Mouse (Mus musculus): ENCODE data around the gene Ddx4. TPM values are rescaled to one million over a fixed set of nuclear protein-coding genes. Genes with fewer than 3 reads are reported as not detected.
"Not testable (repeated sequence)": the region's sequence is repeated elsewhere in the genome, so short reads cannot be mapped to it uniquely, and the experiment has no call there.

Gene Ddx4
- polyA plus RNA-seq, 1 experiment from 2014 or later = not detected

GRCm38 (mm10) chr13:112602607-112603006 is 49.7 kb downstream of the Ddx4 start:
- DNase-seq (ENCODE audit: low read depth, low spot score) = no peak
- in situ Hi-C loops (cut with MboI; ENCODE audit: low pct_unique_long_range_greater_than_20kb) = no loop called here
- H3K27me3 ChIP-seq = peaks cover 72% of the 10 kb centered on the region
- no peak for ATAC-seq
- TF ChIP-seq CTCF (IDR thresholded peaks at IDR 0.05) = no peak
- POLR2A ChIA-PET = no interaction called here
- CTCF ChIA-PET = no interaction called here

- ATAC-seq; in situ Hi-C loops (cut with MboI; ENCODE audit: low pct_unique_long_range_greater_than_20kb): not testable (repeated sequence)
These were observed 58.0 kb downstream of the Ddx4 start, which contains the start of gene Il31ra for GRCm38 (mm10) chr13:112594260-112594659. TSS of gene Il31ra (minus strand) at chr13:112594360.

GRCm38 (mm10) chr13:112590254-112590653 is 62.0 kb downstream of the Ddx4 start:
- ATAC-seq (no peak), DNase-seq (ENCODE audit: low read depth, low spot score) (no peak)
- ChIA-PET CTCF (no interaction called here), POLR2A (no interaction called here)
- TF ChIP-seq CTCF (IDR thresholded peaks at IDR 0.05) = no peak
- H3K27me3 ChIP-seq = peaks cover 38% of the 10 kb centered on the region
- in situ Hi-C loops (cut with MboI; ENCODE audit: low pct_unique_long_range_greater_than_20kb) = no loop called here

More at GRCm38 (mm10) chr13:112594260-112594659, 58.0 kb downstream of the Ddx4 start, which contains the start of gene Il31ra:
- POLR2A ChIA-PET; DNase-seq (ENCODE audit: low read depth, low spot score); CTCF ChIA-PET: not testable (repeated sequence)
- peaks cover 57% of the 10 kb centered on the region for H3K27me3 ChIP-seq

GRCm38 (mm10) chr13:112589625-112590024 is 62.6 kb downstream of the Ddx4 start:
- in situ Hi-C loops (cut with MboI; ENCODE audit: low pct_unique_long_range_greater_than_20kb) = no loop called here
- POLR2A ChIA-PET = no interaction called here
- DNase-seq (ENCODE audit: low read depth, low spot score) (no peak), ATAC-seq (no peak)
- no peak for TF ChIP-seq CTCF (IDR thresholded peaks at IDR 0.05)
- CTCF ChIA-PET = no interaction called here
- peaks cover 42% of the 10 kb centered on the region for H3K27me3 ChIP-seq

- DNase-seq (ENCODE audit: low read depth, low spot score) = no peak
- POLR2A ChIA-PET = no interaction called here
- in situ Hi-C loops (cut with MboI; ENCODE audit: low pct_unique_long_range_greater_than_20kb) = no loop called here
- no peak for ATAC-seq
- no peak for TF ChIP-seq CTCF (IDR thresholded peaks at IDR 0.05)
- CTCF ChIA-PET = interaction anchor here (1.3 kb wide), 1 partner anchor 55 kb away, joined by 3 read pairs; no protein-coding TSS in a partner anchor
- H3K27me3 ChIP-seq = peaks cover 31% of the 10 kb centered on the region
These were observed 67.6 kb downstream of the Ddx4 start for GRCm38 (mm10) chr13:112584556-112585237.

- CTCF ChIA-PET = no interaction called here
- in situ Hi-C loops (cut with MboI; ENCODE audit: low pct_unique_long_range_greater_than_20kb) = no loop called here
- TF ChIP-seq CTCF (IDR thresholded peaks at IDR 0.05) = no peak
These were observed 70.0 kb downstream of the Ddx4 start for GRCm38 (mm10) chr13:112582291-112582690.

GRCm38 (mm10) chr13:112581796-112582195 is 70.5 kb downstream of the Ddx4 start:
- no peak for DNase-seq (ENCODE audit: low read depth, low spot score)
- POLR2A ChIA-PET = no interaction called here
- in situ Hi-C loops (cut with MboI; ENCODE audit: low pct_unique_long_range_greater_than_20kb) = no loop called here
- CTCF ChIA-PET = no interaction called here
- TF ChIP-seq CTCF (IDR thresholded peaks at IDR 0.05) = no peak
- no peak for ATAC-seq
- peaks cover 33% of the 10 kb centered on the region for H3K27me3 ChIP-seq

More at GRCm38 (mm10) chr13:112582291-112582690, 70.0 kb downstream of the Ddx4 start:
- DNase-seq (ENCODE audit: low read depth, low spot score) (no peak), ATAC-seq (no peak)
- POLR2A ChIA-PET = interaction anchor here (0.6 kb wide), 1 partner anchor 14 kb away, joined by 4 read pairs; no protein-coding TSS in a partner anchor
- peaks cover 33% of the 10 kb centered on the region for H3K27me3 ChIP-seq

- ChIA-PET CTCF (no interaction called here), POLR2A (interaction anchor here (0.5 kb wide), 1 partner anchor 286 kb away, joined by 3 read pairs; no protein-coding TSS in a partner anchor)
- ATAC-seq (no peak), DNase-seq (ENCODE audit: low read depth, low spot score) (no peak)
- in situ Hi-C loops (cut with MboI; ENCODE audit: low pct_unique_long_range_greater_than_20kb) = no loop called here
- no peak for TF ChIP-seq CTCF (IDR thresholded peaks at IDR 0.05)
- peaks cover 33% of the 10 kb centered on the region for H3K27me3 ChIP-seq
These were observed 71.5 kb downstream of the Ddx4 start for GRCm38 (mm10) chr13:112580590-112581320.

- DNase-seq (ENCODE audit: low read depth, low spot score); ATAC-seq; in situ Hi-C loops (cut with MboI; ENCODE audit: low pct_unique_long_range_greater_than_20kb); CTCF ChIA-PET; POLR2A ChIA-PET: not testable (repeated sequence)
- TF ChIP-seq CTCF (IDR thresholded peaks at IDR 0.05) = peak; percentile 26
- peaks cover 25% of the 10 kb centered on the region for H3K27me3 ChIP-seq
These were observed 74.2 kb downstream of the Ddx4 start for GRCm38 (mm10) chr13:112578041-112578440.

GRCm38 (mm10) chr13:112573800-112574199 is 78.5 kb downstream of the Ddx4 start:
- ChIA-PET CTCF (no interaction called here), POLR2A (no interaction called here)
- no peak for TF ChIP-seq CTCF (IDR thresholded peaks at IDR 0.05)
- H3K27me3 ChIP-seq = peaks cover 24% of the 10 kb centered on the region
- no peak for DNase-seq (ENCODE audit: low read depth, low spot score)
- in situ Hi-C loops (cut with MboI; ENCODE audit: low pct_unique_long_range_greater_than_20kb) = no loop called here
- ATAC-seq = no peak

- peaks cover 44% of the 10 kb centered on the region for H3K27me3 ChIP-seq
- CTCF ChIA-PET = interaction anchor here (1.0 kb wide), 1 partner anchor 21 kb away, joined by 4 read pairs; no protein-coding TSS in a partner anchor
- DNase-seq (ENCODE audit: low read depth, low spot score) (no peak), ATAC-seq (no peak)
- POLR2A ChIA-PET = no interaction called here
- in situ Hi-C loops (cut with MboI; ENCODE audit: low pct_unique_long_range_greater_than_20kb) = no loop called here
- no peak for TF ChIP-seq CTCF (IDR thresholded peaks at IDR 0.05)
These were observed 81.5 kb downstream of the Ddx4 start for GRCm38 (mm10) chr13:112570768-112571167.
